Mouse (Mus musculus) left cerebral cortex, postnatal 4 days (tissue): ENCODE results near the gene Hs3st1. TPM values are rescaled to one million over a fixed set of nuclear protein-coding genes. Genes with fewer than 3 reads are reported as not detected.

Experiments used
- DNase-seq: peaks from one replicate; pipeline ENCODE4 v3.0.0-alpha.2; 2022
- intact Hi-C: fragments of 180-260 bp; cut with DNase I; formaldehyde crosslinking; loops from one replicate; pipeline ENCODE4 v1.15.1; 2025
- total RNA-seq, 2 experiments: library from RNA; stranded (reverse); gene quantifications; 2 replicates each; pipeline ENCODE4 v1.2.3; 2021

Hs3st1 gene
- total RNA-seq, 2 experiments from 2014 or later, result 47.8 to 53.4 TPM

DNA sequence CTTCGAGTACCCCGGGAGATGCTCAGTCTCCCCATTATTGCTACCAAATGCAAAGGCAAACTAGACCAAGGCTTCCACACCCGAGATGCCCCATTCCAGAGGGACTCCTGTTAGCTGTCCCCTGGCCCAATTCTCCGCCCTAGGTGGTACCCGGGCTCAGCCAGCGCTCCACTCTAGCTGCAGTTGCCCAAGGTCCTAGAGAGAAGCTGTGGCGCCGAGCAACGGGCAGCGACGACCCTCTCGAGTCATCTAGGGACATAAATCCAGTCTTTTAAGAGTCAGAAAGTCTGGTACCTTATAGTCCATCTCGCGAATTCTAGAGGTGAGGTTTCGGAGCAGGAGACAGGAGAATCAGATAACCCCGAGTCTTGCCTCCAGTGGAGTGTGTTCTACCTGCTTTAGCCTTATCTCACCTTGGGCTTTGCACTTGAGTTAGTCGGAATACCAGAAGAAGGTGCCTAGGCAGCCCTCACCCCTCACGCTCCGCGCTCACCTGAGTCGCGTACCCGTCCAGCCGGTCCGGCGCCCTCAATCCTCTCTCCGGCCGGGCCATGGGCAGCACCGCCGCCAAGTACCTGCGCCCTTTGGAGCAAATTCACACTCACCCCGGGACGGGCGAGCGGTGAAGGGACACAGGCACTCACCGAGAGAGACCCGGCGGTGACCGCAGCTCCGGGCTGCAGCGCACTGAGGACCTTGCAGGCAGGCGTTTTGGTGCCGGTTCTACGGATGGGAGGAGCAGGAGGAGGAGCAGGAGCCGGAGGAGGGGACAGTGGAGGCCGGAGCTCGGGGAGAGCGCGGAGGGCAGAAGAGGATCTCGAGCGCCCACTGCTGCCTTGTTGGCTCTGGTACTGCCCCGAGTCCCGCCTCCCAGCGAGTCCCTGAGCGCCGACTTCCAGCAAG is 111.1 kb downstream of the Hs3st1 start:
- intact Hi-C loops, result loop anchor here (5.0 to 10.0 kb wide), 3 partner anchors 321 to 1311 kb away; no protein-coding TSS in a partner anchor
- peak; percentile 92 for DNase-seq

DNA sequence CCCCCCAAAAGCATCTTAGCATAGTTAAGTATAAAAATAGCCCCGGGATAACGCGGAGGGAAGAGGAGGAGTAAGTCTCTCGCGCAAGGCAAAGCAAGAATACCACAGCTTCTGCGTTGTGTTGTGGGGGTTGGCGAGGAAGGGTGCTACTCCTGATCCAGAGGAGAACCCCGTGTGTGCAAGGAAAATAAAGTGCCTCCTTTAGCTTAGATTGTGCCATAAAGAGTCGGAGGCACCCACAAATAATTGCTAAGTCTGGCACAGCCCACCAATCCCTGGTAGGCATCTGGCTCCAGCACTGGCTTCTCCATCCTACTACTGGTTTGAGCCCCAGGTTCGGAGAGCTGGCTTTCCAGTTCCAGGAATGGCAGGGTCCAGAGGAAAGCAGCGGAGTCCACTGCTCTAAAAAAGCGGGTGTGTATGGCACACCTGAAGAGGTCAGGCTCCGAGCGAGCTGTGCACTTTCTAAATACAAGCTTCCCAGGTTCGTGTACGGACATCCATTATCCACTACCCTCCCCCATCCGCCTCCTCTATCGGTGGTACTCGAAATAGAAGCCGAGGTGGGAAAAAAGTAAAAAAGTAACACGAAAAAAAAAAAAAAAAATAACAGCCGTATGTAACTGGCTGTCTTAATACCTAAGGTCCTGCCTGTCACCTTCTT is 111.9 kb downstream of the Hs3st1 start:
- DNase-seq, result no peak
- intact Hi-C loops, result loop anchor here (5.0 to 10.0 kb wide), 3 partner anchors 321 to 1311 kb away; no protein-coding TSS in a partner anchor

DNA sequence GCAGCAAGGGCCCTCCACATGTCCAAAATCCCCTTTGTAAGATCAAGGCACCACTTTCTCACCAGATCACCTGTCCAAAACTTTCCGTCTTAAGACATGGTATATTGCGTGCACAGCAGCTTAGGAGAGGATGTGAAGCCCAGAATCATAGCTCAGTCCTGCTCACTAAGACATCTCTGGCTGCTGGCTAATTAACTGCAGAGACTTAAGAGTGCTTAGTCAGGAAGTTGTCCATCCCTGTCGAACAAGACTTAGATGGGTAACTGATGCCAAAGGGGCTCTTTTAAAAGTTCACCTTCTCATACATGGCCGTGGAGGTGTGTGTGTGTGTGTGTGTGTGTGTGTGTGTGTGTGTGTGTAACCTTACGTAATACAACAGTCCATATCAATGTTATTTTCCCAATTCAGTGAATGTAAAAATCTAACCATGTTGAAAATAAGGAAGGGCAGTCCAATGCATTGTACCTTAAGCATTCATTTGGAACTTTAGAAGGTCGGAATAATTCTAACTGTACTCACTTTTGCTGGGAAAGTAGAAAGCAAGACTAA is 113.0 kb downstream of the Hs3st1 start:
- DNase-seq, result no peak
- intact Hi-C loops, result loop anchor here (5.0 to 10.0 kb wide), 3 partner anchors 323 to 1313 kb away; no protein-coding TSS in a partner anchor

DNA sequence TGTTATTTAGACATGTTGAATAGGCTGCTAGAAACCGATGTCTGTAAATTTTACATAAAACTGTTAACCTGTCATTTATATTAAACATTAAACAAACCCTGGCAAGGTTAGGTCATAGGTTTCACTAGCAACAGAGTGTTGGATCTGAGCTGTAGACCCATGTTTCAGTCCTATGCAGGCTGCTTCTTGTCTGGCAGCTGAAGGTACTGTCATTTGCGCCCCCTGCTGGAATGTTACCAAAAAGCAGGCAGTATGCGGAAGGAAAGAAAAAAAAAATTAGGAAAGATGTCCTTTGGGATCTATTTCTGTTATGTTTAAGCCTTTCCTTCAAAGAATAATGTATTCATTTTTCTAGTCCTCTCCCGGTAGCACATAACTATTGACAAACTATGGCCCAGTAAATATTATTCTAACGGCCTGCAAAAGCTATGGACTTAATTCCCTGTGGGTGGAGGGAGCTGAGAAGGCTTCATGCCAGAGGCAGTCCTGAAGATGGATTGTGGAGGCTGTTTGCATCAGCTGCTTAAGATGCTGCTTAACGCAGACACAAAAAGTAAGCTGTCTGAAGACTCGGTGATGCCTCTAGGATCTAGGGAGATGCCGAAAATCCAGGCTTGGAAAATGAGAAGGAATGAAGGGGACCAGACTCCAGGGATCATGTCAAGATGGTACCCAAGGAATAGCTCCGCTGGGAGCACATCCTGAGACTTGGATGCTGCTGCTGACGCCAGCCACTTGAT is 115.7 kb downstream of the Hs3st1 start:
- DNase-seq, result peak; percentile 77
- intact Hi-C loops, result loop anchor here (5.0 to 10.0 kb wide), 3 partner anchors 325 to 1315 kb away; no protein-coding TSS in a partner anchor

DNA sequence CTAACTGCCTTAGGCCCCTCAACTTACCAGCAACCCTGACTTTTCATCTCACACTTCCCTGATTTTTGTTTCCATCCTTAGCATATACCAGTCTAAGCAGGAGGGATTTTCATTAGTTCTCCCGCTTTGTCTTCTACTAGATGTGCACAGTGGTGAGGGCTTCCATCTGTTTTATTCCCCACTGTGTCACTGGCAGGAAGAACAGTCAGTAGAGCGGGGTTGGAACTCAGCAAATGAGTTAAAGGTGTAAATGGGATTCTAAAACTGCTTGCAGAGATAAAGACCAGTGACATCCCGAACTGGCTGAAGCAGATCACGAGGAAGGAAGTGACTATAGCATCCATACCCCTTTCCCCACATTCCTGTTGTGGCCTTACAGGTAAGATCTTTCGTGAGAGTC is 116.3 kb downstream of the Hs3st1 start:
- no peak for DNase-seq
- intact Hi-C loops, result no loop called here

DNA sequence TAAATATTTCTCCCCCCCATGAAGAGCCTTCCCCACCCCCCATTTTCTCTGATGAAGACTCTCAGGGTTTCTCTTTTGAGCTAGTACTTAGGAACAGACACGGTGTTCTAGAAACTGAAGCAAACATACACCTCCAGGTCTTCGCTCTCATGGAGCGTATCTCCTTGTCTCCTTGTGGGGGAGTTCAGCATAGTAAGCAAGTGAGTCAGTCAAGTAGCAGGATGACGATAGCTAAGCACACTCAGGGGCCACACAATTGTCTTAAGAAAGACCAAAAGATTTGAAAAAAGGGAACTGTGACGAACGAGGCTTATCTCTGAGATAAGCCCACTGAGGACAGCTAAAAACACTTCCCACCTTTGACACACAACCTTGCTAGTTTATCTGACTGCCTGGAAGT is 117.4 kb downstream of the Hs3st1 start:
- DNase-seq, result no peak
- intact Hi-C loops, result no loop called here

DNA sequence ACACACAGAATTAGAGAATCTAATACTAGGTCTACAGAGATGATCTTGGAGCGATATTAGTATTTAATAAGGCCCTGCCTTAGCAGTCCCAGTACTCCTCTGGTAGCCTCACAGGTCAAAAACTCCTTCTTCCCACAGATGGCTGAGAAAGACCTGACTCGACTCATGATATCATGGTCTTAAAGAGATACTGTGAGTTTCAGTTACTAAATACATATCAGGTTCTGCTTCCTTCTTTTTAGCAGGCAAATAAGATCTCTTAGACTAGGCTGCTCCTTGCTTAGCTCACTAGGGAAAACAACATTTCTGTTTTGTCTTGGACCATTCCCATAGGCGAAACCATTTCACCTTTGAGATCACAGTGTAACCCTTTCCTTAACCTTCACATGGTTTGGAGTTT is 119.2 kb downstream of the Hs3st1 start:
- intact Hi-C loops, result no loop called here
- no peak for DNase-seq

DNA sequence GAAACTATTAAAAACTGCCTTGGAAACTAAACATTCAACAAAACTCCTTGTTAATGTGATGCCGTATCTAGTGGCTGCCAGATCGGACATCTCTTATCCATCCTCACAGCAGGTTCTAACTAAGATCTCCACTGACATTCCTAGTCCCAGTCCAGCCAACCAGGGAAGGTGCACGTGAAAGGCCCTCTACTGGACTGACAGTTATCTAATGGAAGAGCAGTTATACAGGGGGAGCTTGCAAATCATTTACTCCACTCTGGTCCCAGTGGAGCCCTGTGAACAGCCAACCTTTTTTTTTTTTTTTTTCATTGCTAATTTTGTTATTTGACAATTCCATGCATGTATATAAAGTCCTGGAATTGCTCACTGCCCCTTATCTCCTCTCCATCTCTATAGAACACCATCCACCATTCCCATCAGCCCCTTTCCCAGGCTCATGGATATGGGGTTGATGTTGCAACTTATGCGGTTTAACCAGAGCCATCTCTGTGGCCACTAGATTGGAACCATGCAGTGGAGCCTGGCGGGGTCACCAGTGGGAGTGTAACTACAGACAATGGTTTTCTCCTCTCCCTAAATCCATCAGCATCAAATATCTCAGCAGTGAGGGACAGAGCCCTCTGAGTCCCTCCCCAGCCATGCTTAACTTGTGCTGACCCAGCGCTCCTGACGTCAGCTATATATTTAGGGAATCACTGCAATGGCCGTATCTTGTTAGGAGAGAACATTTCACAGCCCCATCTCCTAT is 120.8 kb downstream of the Hs3st1 start:
- DNase-seq, result no peak
- intact Hi-C loops, result no loop called here

DNA sequence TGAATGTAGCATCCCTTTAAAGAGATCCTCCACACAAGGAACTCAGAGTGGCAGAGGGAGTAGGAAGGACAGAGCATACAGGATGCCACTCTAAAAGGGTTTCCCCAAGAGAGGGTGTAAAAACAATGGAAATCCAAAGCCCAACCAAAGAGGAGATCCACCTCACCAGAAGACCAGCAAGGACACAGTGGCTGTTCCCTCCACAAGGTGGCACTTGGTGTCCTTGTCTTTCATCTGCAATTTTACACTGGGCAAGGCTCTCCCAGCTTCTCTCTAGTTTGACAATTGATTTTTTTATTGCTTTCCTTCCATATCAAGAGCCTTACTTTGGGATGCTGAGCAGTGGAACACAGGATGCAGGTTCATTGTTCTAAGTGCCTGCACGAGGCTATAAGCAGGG is 122.1 kb downstream of the Hs3st1 start:
- no peak for DNase-seq
- intact Hi-C loops, result no loop called here

DNA sequence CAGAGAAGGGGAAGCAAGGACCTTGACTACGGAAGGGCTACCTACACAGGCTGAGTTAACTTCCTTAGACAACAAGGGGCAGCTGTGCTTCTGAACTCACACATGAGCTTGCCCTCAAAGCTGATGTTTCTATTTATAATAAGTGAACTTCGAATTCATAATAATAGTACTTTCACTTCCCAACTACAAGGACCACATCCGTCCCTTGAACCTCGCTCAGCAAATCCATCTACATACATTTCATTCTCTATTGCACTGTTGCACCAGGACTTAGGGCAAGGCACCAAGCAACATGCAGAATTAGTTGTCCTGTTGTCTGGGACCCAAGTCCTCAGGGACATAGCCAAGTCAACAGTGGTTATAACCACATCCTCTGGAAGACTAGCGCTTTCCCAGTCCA is 124.4 kb downstream of the Hs3st1 start:
- intact Hi-C loops, result no loop called here
- DNase-seq, result no peak

DNA sequence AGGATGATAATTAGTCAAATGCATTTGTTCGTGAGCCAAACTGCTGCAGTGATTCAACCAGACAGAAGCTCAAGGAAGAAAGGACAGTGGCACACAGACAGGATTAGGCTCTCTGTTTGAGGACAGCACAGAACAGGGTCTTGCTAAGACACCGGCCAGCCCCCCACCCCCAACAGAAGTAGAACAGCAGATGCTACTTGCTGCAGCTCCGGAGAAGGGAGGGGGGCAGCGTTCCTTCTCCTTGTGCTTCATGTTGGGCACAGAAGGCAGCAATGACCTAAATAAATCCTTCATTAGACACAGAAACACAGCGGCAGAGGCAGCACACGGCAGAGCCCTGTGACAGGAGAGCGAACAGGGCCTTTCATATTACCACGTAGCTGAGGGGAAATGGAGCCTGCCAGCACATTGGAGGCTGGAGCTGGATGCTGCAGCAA is 130.2 kb downstream of the Hs3st1 start:
- intact Hi-C loops, result no loop called here
- DNase-seq, result peak; percentile 49

DNA sequence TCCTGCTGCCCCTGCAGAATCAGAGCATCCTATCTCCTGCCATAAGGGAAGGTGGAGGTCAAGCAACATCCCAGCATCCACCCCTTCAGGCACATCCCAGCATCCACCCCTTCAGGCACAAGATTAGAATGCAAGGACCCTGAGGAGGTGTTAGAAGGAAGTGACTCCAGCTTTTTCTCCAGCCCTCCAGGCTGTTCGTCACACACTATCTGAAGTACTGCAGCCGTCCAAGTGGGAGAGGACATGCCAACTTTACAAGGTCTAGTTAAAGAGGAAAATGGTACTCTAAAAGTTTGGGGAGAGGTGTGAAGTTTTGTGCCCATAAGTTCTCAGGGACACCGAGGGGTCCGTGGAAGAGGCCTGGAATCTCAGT is 131.1 kb downstream of the Hs3st1 start:
- DNase-seq, result no peak
- intact Hi-C loops, result no loop called here

DNA sequence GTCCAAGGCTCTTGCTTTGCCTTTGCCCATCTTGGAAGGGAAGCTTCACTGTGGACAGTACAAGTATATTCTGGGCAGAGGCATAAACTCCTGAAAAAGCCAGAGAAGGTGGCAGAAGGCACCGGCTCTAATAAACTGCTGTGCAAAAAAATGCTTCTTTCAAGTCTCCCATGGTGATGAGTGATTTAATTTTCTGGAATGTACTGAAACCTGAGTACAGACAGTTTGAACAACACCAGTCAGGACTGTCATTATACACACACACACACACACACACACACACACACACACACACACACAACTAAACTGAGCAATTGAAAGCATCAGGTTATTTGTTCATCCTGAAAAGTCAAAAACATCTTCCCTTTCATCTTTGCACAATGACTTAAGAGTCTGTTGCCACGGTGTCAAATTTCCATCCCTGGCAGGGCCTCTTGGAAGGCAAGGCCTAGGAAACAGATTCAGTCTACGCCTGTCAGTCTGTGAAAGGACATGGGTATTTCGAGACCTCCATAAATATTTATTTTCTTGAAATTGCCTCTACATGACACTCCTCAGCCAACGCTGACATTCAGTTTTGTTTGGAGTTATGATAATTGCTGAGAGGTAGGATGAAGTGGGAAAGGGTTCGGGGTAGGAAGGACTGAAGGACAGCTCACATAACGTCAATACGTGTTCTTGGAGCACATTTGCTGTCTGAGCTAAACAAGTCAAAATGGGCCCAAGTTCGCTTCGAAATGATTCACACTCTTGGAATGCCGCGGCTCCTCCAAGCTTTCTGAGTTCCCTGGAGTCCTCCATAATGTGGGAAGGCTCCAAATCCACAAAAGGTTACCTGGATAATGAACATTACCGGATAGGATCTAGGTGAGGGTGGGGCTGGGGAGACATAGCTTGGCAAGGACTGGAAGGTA is 131.7 kb downstream of the Hs3st1 start:
- no peak for DNase-seq
- intact Hi-C loops, result no loop called here

DNA sequence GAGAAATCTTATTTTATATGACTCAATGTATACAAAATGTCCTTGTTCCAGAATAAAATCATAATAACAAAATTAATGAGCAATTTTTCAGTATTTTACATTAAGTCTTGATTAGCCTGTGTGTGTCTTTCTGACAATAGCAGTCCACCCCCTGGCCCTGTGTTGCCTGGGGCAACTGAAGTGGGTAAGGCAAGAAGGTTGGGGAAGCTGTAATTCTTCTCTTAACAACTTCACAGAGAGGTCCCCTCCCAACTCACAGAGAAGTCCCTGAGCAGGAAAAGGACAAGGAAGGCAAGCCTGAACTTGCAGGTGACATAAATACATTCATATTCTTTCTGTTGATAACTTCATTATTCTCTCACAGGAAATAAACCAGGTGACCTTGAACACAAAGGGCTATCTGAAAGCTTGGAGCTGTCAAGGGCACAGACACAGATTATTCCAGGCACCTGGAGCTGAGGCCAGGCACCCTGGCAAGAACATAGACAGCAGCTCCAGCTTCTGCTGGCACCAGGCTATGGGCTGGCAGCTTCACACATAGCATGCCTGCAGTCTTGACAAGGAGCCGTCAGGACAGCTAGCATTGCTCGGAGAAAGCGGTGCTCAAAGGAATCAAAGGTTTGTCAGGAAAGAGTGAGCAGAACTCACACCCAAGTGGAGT is 134.9 kb downstream of the Hs3st1 start:
- peak; percentile 60 for DNase-seq
- intact Hi-C loops, result no loop called here

DNA sequence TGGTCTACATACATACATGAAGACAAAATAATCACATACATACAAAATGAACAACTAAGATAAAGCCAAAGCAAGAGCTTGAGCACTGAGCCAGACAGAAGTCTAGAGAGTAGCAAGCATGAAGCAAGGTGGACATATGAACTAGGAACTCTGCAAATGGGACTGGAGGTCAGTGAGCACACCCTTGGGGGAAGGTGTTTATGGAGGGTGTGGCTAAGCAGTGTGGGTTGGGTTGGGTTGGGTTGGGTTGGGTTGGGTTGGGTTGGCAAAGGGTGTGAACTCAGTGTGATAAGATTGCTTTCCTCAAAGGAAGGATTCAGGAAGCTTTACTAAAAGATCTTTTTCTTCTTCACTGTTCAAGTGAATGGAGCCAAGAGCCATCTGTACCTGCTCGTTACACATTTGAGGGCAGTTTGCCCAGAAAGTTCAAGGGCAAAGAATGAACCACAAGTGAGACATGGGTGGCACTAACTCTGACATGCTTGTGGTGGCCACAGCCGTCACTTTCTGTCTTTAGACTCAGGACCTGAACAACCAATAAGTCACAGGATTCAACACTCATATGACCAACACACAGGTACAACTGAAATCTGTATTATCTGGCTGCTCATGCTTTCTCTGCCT is 137.8 kb downstream of the Hs3st1 start:
- intact Hi-C loops, result no loop called here
- no peak for DNase-seq

DNA sequence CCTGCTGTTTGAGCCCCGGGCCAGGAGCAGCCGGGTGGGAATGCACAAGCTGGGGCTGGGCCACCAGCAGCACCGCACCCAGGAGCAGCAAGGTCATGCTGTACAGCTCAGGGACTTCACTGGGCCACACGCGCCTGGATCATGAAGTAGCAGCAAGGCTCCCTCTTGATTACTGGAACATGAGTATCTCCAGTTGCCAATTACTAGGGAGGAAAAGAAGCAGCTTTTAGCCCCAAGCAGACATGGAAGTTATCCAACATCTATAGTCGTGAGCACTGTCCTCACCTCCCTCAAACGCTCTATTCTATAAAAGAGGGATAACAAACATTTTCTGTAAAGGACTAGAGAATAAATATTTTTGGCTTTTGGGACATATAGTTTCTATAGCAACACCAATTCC is 140.1 kb downstream of the Hs3st1 start:
- intact Hi-C loops, result no loop called here
- no peak for DNase-seq

DNA sequence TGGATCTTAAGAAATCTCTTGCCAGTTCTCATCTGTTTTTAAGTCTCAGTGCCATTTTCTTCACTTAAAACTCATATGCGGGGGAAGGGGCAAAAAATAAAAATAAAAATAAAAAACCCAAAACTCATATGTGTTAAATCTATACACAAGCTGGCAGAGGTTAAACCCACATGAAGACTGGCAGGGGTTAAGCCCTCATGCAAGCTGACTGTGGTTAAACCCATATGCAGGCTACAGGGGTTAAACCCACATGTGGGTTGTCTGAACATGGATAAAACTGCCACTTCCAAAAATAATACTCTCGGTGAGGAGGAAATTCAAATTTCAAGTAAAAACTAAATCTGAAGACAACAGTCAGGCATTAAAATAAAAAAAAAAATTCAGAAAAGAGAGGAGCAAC is 141.7 kb downstream of the Hs3st1 start:
- intact Hi-C loops, result no loop called here
- no peak for DNase-seq

DNA sequence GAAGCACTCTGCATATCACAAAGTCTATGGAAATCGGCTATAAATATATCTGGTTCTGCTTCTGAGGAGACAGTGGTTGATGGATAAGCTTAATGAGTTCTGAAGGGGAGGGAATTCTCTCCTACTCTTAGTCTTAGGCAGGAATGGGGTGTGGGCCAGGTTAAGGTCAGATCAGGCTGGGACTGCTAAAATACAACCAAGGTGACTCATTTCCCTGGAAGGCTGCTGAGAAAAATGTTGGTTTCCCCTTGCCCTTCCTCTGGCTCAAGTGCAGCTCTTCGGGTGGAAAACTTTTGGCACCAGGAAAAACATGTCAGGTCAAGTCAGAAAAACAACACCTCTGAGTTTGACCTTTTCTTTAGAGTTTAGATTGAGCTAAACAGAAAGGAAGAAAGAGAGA is 143.0 kb downstream of the Hs3st1 start:
- intact Hi-C loops, result no loop called here
- DNase-seq, result no peak
